Mouse (Mus musculus) mature B cell (primary cell): ENCODE data around the gene Bdkrb2.

Source experiments
- in situ Hi-C: fragments of 300-500 bp; cut with MboI; formaldehyde crosslinking; loops from 2 replicates; pipeline ENCODE4 v1.14.3; 2019

Bdkrb2 gene

GRCm38 (mm10) chr12:105547151-105547550, 15.9 kb upstream of the Bdkrb2 start:
- in situ Hi-C loops: no loop called here

DNA sequence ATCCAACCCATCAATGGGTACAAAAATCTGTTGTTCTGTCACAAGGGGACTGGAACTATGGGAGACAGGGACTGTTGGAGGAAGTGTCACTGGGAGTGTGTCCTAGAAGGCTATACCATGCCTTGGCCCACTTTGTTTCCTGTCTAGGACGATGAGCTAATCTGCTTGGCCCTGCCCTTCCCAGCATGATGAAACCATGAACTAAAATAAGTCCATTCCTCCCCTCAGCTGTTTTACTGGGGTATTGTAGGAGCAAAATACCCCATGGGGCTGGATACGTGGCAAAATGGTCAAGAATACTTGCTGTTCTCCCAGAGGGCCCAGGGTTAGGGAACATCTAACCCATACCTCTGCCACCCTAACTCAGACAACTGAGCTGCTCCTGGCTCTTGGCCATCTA, 15.0 kb upstream of the Bdkrb2 start:
- in situ Hi-C loops: no loop called here

GRCm38 (mm10) chr12:105548881-105549280, 14.1 kb upstream of the Bdkrb2 start:
- in situ Hi-C loops: no loop called here

GRCm38 (mm10) chr12:105549835-105550802, 12.9 kb upstream of the Bdkrb2 start:
- in situ Hi-C loops: no loop called here

- in situ Hi-C loops: no loop called here
These were observed 11.5 kb upstream of the Bdkrb2 start for GRCm38 (mm10) chr12:105551551-105551989.

GRCm38 (mm10) chr12:105554151-105554772, 8.8 kb upstream of the Bdkrb2 start:
- in situ Hi-C loops: no loop called here

- in situ Hi-C loops: no loop called here
These were observed 7.9 kb upstream of the Bdkrb2 start for GRCm38 (mm10) chr12:105555172-105555571.

DNA sequence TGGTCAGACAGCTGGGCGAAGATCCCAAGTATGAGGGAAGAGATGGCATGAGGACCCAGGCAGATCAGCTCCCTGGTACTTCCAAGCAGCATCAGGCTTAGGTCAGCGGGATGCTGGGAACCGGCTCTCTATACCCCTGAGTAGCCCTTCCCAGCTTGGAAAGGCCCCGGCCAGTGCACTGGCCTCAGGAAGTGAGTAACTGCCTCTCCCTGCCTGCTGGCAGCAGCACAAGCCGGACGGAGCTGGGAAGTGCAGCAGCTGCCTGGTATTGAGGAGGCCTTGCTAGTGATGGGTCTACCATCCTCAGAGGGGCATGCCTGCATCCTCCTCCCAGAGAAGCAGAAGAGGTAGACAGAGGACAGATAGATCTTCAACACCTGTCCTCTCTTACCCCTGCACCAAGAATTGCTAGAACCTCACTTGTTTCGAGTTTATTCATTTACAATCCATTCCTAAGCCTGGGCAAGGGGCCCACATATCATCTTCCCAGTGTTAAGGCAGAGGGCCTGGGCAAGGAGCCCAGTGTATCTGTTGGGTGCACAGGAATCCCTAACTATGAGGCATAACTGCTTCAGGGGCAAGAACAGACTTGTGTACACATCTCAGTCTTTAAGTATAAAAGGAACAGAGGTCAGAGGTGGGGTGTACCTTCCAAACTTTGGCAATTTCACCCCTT, 5.6 kb upstream of the Bdkrb2 start:
- in situ Hi-C loops: no loop called here

DNA sequence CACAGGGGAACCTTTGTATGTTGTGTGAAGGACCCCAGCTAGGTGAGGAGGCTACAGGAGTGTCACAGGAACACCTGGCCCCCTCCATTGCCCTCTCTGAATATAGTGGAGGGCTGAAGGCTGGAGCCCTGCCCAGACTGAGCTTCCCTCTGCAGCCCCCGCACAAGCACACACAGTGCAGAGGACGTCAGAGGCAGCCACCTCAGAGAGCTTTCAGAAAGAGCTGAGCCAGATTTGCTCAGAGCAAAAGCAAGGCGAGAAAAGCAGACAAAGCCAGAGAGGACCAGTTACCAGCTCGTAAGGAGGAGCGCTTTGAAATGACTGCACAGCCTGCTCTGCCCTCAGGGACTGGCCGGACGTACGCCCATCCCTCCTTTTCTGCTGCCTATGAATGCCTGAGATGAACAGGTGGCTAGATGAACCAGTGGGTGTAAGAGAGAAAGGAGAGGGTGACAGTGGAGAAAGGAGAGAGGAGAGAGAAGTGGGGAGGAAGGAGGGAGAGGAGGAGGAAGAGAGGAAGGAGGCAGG, 2.0 kb upstream of the Bdkrb2 start:
- in situ Hi-C loops: no loop called here

DNA sequence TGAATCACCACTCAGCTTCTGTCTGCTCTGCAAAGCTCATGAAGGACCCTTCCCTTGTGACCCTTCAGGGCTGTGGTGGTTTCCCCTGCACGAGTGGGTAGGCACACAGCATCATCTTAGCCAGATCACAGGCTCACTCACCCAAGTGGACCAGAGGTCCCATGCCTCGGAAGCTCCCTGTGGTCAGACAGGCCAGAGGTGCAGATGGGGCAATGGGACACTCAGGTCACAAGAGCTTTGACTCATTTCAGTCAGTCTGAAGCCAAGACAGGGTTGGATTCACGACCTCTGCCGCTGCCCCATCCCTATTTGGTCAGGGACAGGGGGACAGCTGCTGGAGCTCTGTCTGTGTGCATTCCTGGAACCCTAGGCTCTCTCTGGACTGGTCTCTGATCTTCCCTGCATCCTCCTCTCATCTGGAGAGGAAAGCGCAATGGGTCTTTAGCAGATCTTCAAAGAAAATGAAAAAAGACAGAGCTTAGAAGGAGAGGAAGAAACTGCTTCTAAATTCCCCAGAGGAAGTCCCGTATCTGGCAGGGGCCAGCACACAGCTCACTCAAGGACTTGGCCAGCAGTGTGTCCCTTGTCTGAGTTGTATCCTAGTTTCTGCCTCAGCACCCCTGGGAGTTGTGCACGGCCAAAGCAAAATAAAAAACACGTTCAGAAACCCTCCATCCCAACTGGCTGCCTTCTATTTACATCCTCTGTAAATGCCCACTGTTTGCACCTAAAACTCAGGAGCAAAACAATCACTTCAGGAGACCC, 788 bp upstream of the Bdkrb2 start:
- in situ Hi-C loops: no loop called here

DNA sequence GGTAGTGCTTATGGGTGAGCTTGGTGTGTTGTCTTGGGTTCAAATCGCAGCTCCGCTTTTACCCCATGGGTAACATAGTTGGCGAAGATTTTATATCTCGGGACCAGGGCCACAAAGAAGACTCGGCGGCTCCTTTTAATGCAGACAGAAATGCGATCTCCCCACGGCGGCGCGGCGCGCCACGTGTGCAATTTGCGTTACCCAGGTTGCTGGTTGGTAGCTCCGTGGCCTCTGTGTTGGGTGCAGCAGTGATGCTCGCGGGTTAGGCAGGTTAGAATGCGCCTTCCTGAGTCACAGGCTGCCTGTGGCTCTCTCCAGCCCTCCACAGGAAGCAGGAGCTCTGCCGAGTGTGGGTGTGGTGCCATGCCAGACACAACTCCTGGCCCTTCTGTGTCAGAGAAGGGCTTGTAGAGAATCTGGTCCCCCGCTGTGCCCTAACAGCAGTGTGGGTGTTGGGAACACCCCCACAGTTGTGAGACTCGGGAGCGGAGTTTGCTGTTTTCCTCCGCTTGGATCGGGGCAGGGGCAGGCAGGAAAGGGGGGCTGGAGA, 775 bp downstream of the Bdkrb2 start:
- in situ Hi-C loops: no loop called here

- in situ Hi-C loops: no loop called here
These were observed 2.2 kb downstream of the Bdkrb2 start for GRCm38 (mm10) chr12:105565221-105565620.

DNA sequence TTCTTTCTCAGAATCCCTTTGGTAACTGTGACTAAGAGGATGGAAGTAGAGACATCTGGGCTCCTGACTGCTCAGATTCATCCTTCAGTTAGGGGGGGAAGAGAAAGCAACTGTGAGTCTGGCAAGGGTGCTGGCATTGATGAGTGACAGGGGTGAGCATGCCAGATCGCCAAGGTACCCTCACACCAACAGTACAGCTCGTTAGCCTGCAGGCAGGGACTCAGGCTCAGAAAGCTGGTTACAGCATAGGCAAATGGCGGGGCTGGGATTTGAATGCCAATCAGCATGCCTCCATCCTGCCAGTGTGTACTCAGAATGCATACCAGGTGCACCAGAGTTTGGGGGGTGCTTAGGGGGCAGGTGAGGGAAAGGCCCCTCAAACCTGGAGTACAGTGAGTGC, 8.8 kb downstream of the Bdkrb2 start:
- in situ Hi-C loops: no loop called here

GRCm38 (mm10) chr12:105572622-105573021, 9.6 kb downstream of the Bdkrb2 start:
- in situ Hi-C loops: no loop called here

DNA sequence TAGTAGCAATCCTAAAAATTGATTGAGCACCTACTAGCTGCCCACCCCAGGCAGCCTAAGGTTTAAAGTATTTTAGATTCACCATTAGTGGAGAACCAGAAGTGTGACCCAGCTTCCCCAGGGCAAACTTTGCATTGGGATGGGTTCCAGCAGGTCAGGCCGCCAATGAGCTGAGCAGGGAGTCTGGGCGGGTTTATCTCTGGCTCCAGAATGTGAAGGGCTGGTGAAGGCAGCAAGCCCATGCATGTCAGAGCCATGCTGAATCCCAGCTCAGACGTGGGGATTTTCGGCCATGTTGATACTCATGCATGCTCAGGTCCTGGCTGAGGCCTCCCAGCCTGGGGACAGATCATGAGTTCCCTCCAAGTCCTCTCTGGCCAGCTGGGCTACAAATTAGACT, 11.3 kb downstream of the Bdkrb2 start:
- in situ Hi-C loops: no loop called here

DNA sequence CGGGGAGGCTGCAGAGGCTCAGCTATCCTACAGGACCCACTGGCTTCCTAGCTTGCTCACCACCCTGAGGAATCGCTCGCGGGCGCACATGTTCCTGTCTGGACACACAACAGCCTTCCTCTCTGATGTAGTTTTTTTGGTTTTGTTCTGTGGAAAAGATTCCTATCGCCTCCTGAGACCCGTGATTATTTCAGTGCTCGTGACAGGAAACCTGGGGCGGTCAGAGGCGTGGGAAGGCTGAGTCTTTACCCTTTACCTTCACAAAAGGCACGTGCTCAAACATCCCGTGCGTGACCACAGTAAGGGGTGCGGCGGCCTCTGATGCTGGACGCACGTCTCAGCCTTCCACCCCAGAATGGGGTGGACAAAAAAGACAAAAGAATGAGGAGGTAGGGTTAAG, 17.5 kb downstream of the Bdkrb2 start:
- in situ Hi-C loops: no loop called here

DNA sequence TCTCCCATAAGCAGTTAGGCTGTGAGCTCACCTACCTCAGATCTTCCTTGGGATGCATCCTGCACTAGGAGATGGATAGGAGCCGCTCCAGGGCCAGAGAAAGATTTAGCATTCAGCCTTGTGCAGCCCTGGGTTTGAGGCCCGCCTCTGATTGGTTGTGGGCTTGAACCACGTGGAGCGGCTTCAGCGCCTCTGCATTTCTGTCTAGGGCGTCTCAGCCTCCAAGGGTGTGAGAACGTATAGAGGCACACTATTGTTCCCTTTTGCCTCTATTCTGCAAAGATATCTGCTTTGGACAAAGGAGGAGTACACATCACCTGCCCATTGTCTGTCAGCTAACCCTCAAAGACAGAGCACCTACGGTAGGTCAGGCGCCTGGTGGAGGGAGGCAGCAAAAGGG, 19.5 kb downstream of the Bdkrb2 start:
- in situ Hi-C loops: no loop called here

GRCm38 (mm10) chr12:105583484-105583883, 20.5 kb downstream of the Bdkrb2 start:
- in situ Hi-C loops: no loop called here

DNA sequence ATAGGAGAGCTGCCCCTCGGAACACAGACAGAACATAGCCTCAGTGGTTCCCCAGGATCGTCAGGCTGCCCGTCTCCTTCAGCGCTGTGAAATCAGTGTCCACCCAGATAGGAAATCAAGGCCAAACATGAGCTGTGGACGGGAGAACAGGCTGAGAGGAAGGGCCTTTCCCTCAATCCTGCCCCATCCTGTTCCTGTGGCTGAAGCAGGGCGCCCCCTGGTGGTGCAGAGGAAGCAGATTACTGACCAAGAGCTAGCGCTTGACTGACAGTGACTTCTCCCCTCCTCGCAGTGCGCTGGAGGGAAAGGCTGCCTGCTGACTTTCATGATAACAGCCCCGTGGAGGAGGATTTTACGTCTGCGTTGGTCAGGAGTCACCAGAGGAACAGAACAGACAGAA, 21.8 kb downstream of the Bdkrb2 start:
- in situ Hi-C loops: no loop called here

DNA sequence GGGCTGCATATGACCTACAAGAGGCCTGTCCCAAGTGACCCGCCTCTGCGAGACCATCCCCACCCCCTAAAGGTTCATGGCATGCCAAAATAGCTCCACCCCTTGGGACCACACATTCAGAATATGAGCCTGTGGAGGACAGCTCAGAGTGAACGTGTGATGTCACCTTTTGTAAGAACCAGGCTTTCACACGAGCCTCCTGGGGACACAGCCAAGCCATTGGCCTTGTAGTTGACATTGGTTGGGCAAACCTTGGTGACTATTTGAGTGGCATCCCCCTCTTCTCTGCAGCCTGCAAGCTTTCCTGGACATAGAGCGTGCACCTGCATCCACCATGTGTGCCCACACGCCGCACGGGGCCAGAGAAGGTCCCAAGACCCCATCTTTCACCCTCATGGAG, 24.5 kb downstream of the Bdkrb2 start:
- in situ Hi-C loops: no loop called here

GRCm38 (mm10) chr12:105590786-105591185, 27.8 kb downstream of the Bdkrb2 start:
- in situ Hi-C loops: no loop called here
